Mouse (Mus musculus) brain, embryonic 14.5 days (tissue): ENCODE measurements around the gene Sgsm3.

Experiments used
- CTCF ChIP-seq: fragments of 200-500 bp; IDR thresholded peaks from 2 replicates; pipeline ENCODE4 v1.5.1; 2012; ENCODE audit warnings: inconsistent platforms, mild to moderate bottlenecking, moderate library complexity, borderline replicate concordance; ENCODE audit not compliant: insufficient read depth, insufficient read length; ENCODE audit errors: extremely low read depth
- POLR2A ChIP-seq: fragments of 200-500 bp; IDR thresholded peaks from 2 replicates; pipeline ENCODE4 v1.6.1; 2012; ENCODE audit warnings: mild to moderate bottlenecking, inconsistent platforms, borderline replicate concordance; ENCODE audit not compliant: poor library complexity, insufficient read depth, insufficient read length, severe bottlenecking; ENCODE audit errors: extremely low read depth

DNA sequence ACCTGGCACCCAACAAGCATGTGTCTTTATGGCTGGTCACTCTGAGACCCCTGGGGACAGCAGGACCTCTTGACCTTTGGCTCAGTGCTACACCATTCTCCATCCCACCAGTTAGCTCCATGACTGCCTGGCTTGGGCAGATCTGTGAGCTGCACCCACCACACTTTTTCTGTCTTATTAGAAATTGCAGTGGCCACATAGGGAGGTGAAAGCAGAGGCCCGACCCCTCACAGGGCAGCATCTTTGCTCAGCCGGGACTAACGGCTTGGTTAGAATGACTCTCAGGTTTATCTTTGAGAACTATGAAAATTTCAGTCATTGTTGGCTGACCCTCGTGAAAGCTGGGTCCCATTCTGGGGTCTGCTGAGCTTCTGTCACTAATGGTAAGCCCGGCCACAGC, 49.3 kb downstream of the Sgsm3 start:
- TF ChIP-seq CTCF (no peak), POLR2A (no peak)
